Mouse (Mus musculus) thymus, adult 18-20 months (tissue): Measurements from ENCODE around the gene Polr1e.
"Not testable (repeated sequence)": the region's sequence is repeated elsewhere in the genome, so short reads cannot be mapped to it uniquely, and the experiment has no call there.

ENCODE experiments used
- DNase-seq, 2 experiments: peaks; one replicate each; pipeline ENCODE4 v3.0.0; 2022; ENCODE audit warnings: mixed read lengths in 2 of 2

Gene Polr1e

GRCm38 (mm10) chr4:45063836-45064235 is 45.5 kb downstream of the Polr1e start:
- not testable (repeated sequence) for DNase-seq

GRCm38 (mm10) chr4:45064577-45064976 is 46.2 kb downstream of the Polr1e start:
- no peak for DNase-seq

- no peak for DNase-seq
Observed at GRCm38 (mm10) chr4:45066036-45066730, 47.8 kb downstream of the Polr1e start.

- no peak for DNase-seq
Observed at GRCm38 (mm10) chr4:45067742-45068141, 49.4 kb downstream of the Polr1e start.

- no peak for DNase-seq
Observed at GRCm38 (mm10) chr4:45072261-45072973, 54.0 kb downstream of the Polr1e start.

GRCm38 (mm10) chr4:45073544-45073943 is 55.2 kb downstream of the Polr1e start:
- no peak for DNase-seq

GRCm38 (mm10) chr4:45081041-45081440 is 62.7 kb downstream of the Polr1e start:
- DNase-seq: not testable (repeated sequence)

GRCm38 (mm10) chr4:45082951-45083350 is 64.6 kb downstream of the Polr1e start:
- DNase-seq: no peak

GRCm38 (mm10) chr4:45083487-45083886 is 65.1 kb downstream of the Polr1e start:
- no peak for DNase-seq

GRCm38 (mm10) chr4:45084021-45084894 is 65.9 kb downstream of the Polr1e start, which contains the start of gene Fbxo10:
Fbxo10 (minus strand) TSS chr4:45084604.
- peak; percentile 76 to 79 for DNase-seq

- no peak for DNase-seq
Observed at GRCm38 (mm10) chr4:45084895-45085290, 66.5 kb downstream of the Polr1e start.
